Mouse (Mus musculus) forebrain, embryonic 12.5 days (tissue): Measurements from ENCODE around the gene Slc38a8. TPM values are rescaled to one million over a fixed set of nuclear protein-coding genes. Genes with fewer than 3 reads are reported as not detected.

Experiments used
- ATAC-seq: fragments of 200-750 bp; cut with Nextera tagmentation; 2 replicates; pipeline ENCODE4 v1.8.0; 2017; ENCODE audit warnings: moderate TSS enrichment; ENCODE audit not compliant: low FRiP score
- H3K27ac ChIP-seq: fragments of 300-500 bp; sonication (generic); 2 replicates; pipeline ENCODE4 v1.5.1; 2016; ENCODE audit warnings: mild to moderate bottlenecking
- H3K27me3 ChIP-seq: fragments of 300-500 bp; sonication (generic); 2 replicates; pipeline ENCODE4 v1.6.1; 2016; ENCODE audit warnings: mild to moderate bottlenecking
- H3K36me3 ChIP-seq: fragments of 300-500 bp; sonication (generic); replicated peaks from 2 replicates; pipeline ENCODE4 v1.6.1; 2016; ENCODE audit warnings: mild to moderate bottlenecking
- H3K4me1 ChIP-seq: fragments of 300-500 bp; sonication (generic); 2 replicates; pipeline ENCODE4 v1.6.1; 2016
- H3K4me2 ChIP-seq: fragments of 300-500 bp; sonication (generic); 2 replicates; pipeline ENCODE4 v1.6.1; 2016; ENCODE audit warnings: mild to moderate bottlenecking, moderate library complexity
- H3K4me3 ChIP-seq: fragments of 300-500 bp; sonication (generic); replicated peaks from 2 replicates; pipeline ENCODE4 v1.5.1; 2016; ENCODE audit warnings: mild to moderate bottlenecking
- H3K9ac ChIP-seq: fragments of 300-500 bp; sonication (generic); 2 replicates; pipeline ENCODE4 v1.6.1; 2016; ENCODE audit warnings: mild to moderate bottlenecking
- H3K9me3 ChIP-seq: fragments of 300-500 bp; sonication (generic); 2 replicates; pipeline ENCODE4 v1.6.1; 2016
- WGBS: fragments of 180-500 bp; shearing (Covaris S2); methylation state at CpG from one replicate; pipeline ENCODE4 v1.1.7; 2016; 5-methylcytosine and 5-hydroxymethylcytosine counted together
- polyA plus RNA-seq: library from polyadenylated mRNA; unstranded; fragments of >200 nt; fragmentation: Nextera tagmentation; extraction: Ambion mirVana; gene quantifications from 2 replicates; pipeline ENCODE4 v1.2.1, GENCODE M21; 2016

Gene Slc38a8
- polyA plus RNA-seq, 1 experiment from 2014 or later = 0.20 TPM

DNA sequence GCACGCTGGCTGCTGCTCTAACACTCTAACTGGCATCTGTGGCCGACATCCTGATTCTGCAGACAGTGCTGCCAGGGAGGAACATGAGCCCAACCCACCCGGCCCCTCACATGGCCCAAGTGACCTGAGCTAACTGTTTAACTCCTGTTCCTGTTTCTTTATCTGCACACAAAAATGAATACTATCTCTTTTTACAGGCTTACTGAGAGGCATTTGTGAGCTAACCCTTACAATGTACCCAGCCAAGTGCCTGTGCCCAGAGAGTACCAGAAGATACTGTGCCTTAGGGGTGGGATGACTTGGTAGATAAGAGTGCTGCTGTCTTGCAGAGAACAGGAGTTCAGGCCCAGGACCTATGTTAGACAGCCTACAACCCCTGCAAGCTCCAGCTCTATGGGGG, 13.4 kb upstream of the Slc38a8 start:
- no peak for ATAC-seq
- Histone ChIP-seq H3K36me3 (peaks cover 99% of the 10 kb centered on the region), H3K4me1 (peaks cover 15% of the 10 kb centered on the region), H3K9me3 (no peaks in the 10 kb centered on the region), H3K27ac (no peak overlapping the region), H3K4me3 (no peak overlapping the region), H3K27me3 (no peaks in the 10 kb centered on the region), H3K4me2 (no peak overlapping the region), H3K9ac (no peak overlapping the region)
- 88% methylated on average over 3 of the region's 3 CpGs for WGBS

DNA sequence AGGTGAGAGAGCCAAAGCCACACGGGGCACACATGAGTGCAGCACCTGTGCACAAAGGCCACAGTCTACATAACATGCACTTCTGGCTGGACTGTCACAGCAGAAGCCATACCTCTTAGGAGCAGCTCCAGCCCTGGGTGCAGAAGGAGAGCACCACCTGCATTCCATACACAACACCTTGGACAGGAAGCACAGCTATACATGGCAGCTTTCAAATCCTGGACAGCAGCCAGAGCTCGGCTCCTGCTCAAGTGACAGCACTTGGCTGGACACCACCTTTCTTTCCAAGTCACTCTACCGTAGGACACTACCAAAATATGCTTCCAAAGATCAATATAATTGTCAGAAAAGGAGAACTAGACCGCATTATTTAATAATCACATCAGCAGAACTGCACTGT, 11.9 kb upstream of the Slc38a8 start:
- H3K4me3 ChIP-seq = no peak overlapping the region
- H3K36me3 ChIP-seq = peaks cover 100% of the 10 kb centered on the region
- ATAC-seq = no peak
- WGBS = 97% methylated on average over 4 of the region's 4 CpGs
- H3K27me3 ChIP-seq = no peaks in the 10 kb centered on the region
- H3K4me2 ChIP-seq = no peak overlapping the region
- no peak overlapping the region for H3K9ac ChIP-seq
- H3K9me3 ChIP-seq = no peaks in the 10 kb centered on the region
- H3K4me1 ChIP-seq = peaks cover 15% of the 10 kb centered on the region
- H3K27ac ChIP-seq = no peak overlapping the region

DNA sequence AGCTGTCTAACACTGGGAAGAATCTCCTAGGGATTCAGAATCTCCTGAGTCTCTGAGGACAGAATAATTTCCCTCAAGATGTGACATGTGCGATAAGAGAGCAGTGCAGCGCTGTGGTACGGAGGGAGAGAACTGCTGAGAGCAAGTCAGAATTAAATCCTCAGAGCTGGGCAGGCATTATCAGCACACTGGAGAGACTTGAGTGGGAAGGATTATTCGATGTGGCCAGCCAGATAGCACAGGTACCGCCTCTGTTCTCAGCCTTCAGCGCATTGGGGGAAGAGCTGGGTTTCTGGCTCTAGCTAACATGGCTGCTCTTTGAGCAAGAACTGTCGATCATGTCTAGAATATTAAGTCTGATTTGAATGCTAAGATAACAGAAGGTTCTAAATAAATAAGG, 10.2 kb upstream of the Slc38a8 start:
- H3K36me3 ChIP-seq = peaks cover 95% of the 10 kb centered on the region
- no peak for ATAC-seq

DNA sequence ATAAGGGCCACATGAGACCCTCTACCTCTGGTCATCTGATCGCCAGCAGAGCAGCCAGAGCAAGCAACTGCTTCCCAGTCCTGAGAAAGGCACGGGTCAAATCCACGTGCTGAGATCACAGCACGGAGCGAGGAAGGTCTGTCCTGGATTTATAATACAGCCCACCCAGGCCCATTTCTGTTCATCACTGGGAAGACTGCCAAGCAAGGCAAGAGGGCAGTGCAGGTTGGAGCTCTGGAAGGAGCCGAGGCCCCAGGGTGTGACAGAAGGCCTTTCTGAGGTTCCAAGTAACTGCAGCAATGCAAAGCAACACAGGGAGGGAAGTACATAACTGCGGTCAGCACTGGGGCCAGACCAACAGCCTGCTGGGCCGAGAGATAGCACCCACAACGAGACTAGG, 9.0 kb upstream of the Slc38a8 start:
- Histone ChIP-seq H3K27ac (no peak overlapping the region), H3K4me3 (no peak overlapping the region), H3K27me3 (no peaks in the 10 kb centered on the region), H3K36me3 (peaks cover 90% of the 10 kb centered on the region), H3K4me2 (no peak overlapping the region), H3K9ac (no peak overlapping the region), H3K4me1 (peaks cover 7% of the 10 kb centered on the region), H3K9me3 (no peaks in the 10 kb centered on the region)
- no peak for ATAC-seq
- 87% methylated on average over 9 of the region's 9 CpGs for WGBS

More for the DNA sequence above, 10.2 kb upstream of the Slc38a8 start:
- no peak overlapping the region for H3K9ac ChIP-seq
- H3K27me3 ChIP-seq = no peaks in the 10 kb centered on the region
- 94% methylated on average over 7 of the region's 7 CpGs for WGBS
- H3K4me1 ChIP-seq = peaks cover 14% of the 10 kb centered on the region
- no peak overlapping the region for H3K4me3 ChIP-seq
- H3K4me2 ChIP-seq = no peak overlapping the region
- no peak overlapping the region for H3K27ac ChIP-seq
- H3K9me3 ChIP-seq = no peaks in the 10 kb centered on the region

DNA sequence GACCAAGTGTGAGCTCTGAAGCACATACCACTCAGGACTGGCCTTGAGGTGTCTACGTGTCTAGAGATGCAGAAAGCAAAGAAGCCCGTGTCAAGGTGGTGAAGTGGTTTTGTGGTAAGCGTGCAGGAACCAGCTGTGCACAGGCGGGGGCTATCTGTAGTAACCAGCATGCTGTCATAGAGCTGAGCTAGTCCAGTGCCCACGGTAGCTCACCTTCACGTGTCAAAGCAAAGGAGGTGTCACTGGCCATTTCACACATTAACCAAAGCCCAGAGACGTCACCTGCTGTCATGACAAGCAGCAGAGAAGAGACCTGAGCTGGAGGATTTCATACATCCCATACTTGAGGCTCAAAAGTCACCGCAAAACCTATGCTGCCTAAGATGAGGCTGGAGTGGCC, 4.6 kb upstream of the Slc38a8 start:
- H3K36me3 ChIP-seq = peaks cover 48% of the 10 kb centered on the region
- peaks cover 41% of the 10 kb centered on the region for H3K4me1 ChIP-seq
- no peak overlapping the region for H3K27ac ChIP-seq
- H3K9me3 ChIP-seq = no peaks in the 10 kb centered on the region
- 86% methylated on average over 8 of the region's 8 CpGs for WGBS
- H3K4me3 ChIP-seq = no peak overlapping the region
- no peak overlapping the region for H3K4me2 ChIP-seq
- H3K27me3 ChIP-seq = peaks cover 11% of the 10 kb centered on the region; the same call in 1 of the 2 replicates
- H3K9ac ChIP-seq = no peak overlapping the region
- no peak for ATAC-seq

DNA sequence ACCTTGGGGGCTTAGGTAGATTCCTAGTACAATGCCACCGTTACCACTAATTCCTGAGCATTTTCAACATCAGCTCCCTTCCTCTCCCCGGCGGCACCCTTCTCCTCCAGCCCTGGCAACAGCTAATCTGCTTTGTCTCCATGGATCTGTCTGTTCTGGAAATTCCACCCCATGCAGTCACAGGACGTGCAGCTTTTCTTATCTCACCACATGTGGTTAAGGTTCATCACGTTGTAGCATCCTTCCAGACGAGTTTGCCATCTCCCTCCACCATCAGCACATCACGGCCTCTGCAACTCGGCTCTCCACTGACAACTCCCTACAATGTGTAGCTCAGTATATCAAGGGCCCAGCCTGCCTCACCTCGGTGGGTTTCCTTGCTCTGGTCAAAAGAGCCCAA, 4.0 kb upstream of the Slc38a8 start:
- no peak overlapping the region for H3K27ac ChIP-seq
- no peak overlapping the region for H3K9ac ChIP-seq
- no peak overlapping the region for H3K4me3 ChIP-seq
- H3K4me1 ChIP-seq = peaks cover 41% of the 10 kb centered on the region
- peaks cover 41% of the 10 kb centered on the region for H3K36me3 ChIP-seq
- WGBS = 17% methylated on average over 9 of the region's 9 CpGs
- no peaks in the 10 kb centered on the region for H3K9me3 ChIP-seq
- peaks cover 16% of the 10 kb centered on the region; the same call in 1 of the 2 replicates for H3K27me3 ChIP-seq
- no peak overlapping the region for H3K4me2 ChIP-seq
- ATAC-seq = no peak

DNA sequence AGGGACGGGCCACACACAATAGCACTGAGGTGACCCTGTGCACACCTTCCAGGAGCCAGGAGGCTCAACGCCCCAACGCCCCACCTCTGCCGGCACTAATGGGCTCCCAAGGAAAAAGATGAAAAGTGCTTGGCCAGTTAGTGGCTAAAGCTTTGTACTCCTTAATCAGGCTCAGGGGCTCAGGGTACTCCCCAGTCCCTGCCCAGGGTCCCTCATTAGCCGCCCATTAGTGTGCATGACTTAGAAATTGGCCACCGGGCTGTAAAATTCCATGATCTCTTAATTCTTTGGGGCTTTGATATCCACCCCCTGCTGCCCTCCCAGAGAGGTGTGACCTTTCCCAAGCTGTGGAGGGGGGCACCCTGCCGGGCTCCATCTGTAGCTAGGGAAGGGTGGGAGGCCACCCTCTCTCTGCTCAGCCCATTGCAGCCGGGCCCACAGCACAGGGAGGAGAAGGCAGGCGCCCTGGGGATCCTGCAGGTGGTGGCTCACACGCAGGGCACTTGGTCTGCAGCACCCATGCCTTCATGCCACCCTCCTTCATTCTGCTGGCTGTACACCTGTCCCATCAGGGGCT, 1.8 kb upstream of the Slc38a8 start:
- Histone ChIP-seq H3K36me3 (peaks cover 19% of the 10 kb centered on the region), H3K4me1 (peaks cover 41% of the 10 kb centered on the region), H3K9ac (no peak overlapping the region), H3K27ac (no peak overlapping the region), H3K4me3 (no peak overlapping the region), H3K4me2 (no peak overlapping the region), H3K9me3 (no peaks in the 10 kb centered on the region), H3K27me3 (peaks cover 23% of the 10 kb centered on the region)
- 11% methylated on average over 10 of the region's 10 CpGs for WGBS
- ATAC-seq = peak; percentile 53; the same call in 1 of the 2 replicates

DNA sequence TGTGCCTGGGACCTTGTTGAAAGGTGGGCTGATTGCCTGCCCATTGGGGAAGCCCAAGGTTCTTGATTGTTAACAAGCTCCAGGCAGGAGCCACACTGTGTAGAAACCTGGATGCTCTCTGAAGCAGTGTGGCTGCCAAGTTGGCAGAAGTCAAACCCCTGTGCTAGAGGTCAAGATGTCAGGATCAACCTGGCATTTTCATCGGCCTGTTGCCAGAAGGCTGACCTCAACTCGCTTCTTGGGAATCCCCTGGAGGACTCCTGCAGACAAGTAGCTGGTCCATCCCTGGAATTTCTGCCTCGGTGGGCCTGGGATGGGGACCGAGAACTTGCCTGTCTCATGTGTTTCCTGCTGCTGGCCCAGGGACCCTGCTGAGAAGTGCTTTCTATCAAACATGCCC, 613 bp upstream of the Slc38a8 start:
- Histone ChIP-seq H3K4me3 (no peak overlapping the region), H3K4me1 (peaks cover 44% of the 10 kb centered on the region), H3K9ac (no peak overlapping the region), H3K36me3 (peaks cover 10% of the 10 kb centered on the region), H3K9me3 (no peaks in the 10 kb centered on the region), H3K27me3 (peaks cover 26% of the 10 kb centered on the region), H3K27ac (no peak overlapping the region), H3K4me2 (no peak overlapping the region)
- WGBS = 59% methylated on average over 4 of the region's 4 CpGs
- ATAC-seq = no peak

DNA sequence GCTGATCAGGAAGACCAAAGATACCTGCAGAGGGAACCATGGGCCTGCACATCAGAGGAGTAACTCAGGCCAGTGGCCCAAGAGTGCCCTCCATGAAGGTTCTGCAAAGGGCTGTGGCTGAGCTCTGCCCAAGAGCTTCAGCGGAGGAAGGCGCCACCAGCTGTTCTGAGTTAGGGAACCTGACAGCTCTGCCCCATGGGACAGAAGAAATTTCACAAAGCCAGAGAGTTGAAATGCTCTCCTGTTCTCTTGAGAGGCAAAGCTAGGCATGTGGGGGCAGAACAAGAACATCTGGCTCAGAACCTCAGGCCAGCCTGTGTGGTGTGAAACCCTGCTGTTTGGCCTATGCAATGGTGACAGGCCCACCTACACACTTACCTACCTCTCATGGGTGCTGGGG, 1.7 kb downstream of the Slc38a8 start:
- ATAC-seq = no peak
- H3K4me3 ChIP-seq = no peak overlapping the region
- no peak overlapping the region for H3K4me2 ChIP-seq
- no peaks in the 10 kb centered on the region for H3K36me3 ChIP-seq
- WGBS = 94% methylated on average over 2 of the region's 2 CpGs
- H3K4me1 ChIP-seq = peaks cover 34% of the 10 kb centered on the region
- no peak overlapping the region for H3K9ac ChIP-seq
- no peak overlapping the region for H3K27ac ChIP-seq
- H3K9me3 ChIP-seq = no peaks in the 10 kb centered on the region
- H3K27me3 ChIP-seq = peaks cover 36% of the 10 kb centered on the region

DNA sequence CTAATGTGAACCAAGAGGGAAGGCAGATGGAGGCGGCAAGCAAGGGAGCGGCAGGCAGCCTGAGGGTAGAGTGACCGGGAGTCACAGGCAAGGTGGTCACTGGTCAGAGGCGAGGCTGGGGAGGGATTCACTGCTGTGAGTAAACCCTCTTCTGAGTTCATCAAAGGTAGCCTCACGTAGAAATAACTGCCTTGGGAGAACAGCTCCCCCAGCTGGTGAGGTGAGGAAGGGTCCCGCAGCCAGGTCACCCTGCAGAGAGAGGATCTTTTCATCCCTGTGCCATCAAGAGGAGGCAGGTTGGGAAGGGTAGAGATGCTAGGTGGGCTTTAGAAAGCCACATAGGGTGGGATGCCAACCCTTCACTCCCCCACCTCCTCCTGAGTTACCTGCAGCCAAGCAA, 4.7 kb downstream of the Slc38a8 start:
- H3K4me3 ChIP-seq = no peak overlapping the region
- H3K9ac ChIP-seq = no peak overlapping the region
- no peak for ATAC-seq
- no peaks in the 10 kb centered on the region for H3K9me3 ChIP-seq
- WGBS = 29% methylated on average over 6 of the region's 6 CpGs
- peaks cover 4% of the 10 kb centered on the region for H3K4me1 ChIP-seq
- no peaks in the 10 kb centered on the region for H3K36me3 ChIP-seq
- no peak overlapping the region for H3K27ac ChIP-seq
- no peak overlapping the region for H3K4me2 ChIP-seq
- H3K27me3 ChIP-seq = peaks cover 32% of the 10 kb centered on the region

DNA sequence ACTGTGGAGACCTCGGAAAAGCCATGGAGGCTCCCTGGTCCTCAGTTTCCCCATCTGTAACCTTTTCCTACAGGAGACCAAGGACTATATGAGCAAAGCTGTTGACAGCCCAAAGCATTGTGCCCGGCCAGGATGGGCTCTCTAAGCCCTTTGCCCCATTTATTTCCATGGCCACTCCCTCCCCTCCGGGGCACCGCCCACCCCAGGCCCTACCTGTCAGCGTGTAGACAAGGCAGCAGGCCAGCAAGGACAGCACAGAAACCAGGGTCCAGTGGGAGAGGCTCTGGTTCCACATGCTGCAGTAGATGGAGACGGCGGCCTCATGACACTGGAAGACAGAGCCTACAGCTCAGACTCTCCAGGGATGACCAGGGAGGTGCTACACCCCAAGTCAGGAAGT, 14.4 kb downstream of the Slc38a8 start:
- H3K36me3 ChIP-seq = no peaks in the 10 kb centered on the region
- no peak overlapping the region for H3K27ac ChIP-seq
- peaks cover 10% of the 10 kb centered on the region; the same call in 1 of the 2 replicates for H3K27me3 ChIP-seq
- no peak for ATAC-seq
- H3K9me3 ChIP-seq = no peaks in the 10 kb centered on the region
- peaks cover 9% of the 10 kb centered on the region for H3K4me1 ChIP-seq
- H3K9ac ChIP-seq = no peak overlapping the region
- 79% methylated on average over 7 of the region's 7 CpGs for WGBS
- no peak overlapping the region for H3K4me3 ChIP-seq
- H3K4me2 ChIP-seq = no peak overlapping the region

DNA sequence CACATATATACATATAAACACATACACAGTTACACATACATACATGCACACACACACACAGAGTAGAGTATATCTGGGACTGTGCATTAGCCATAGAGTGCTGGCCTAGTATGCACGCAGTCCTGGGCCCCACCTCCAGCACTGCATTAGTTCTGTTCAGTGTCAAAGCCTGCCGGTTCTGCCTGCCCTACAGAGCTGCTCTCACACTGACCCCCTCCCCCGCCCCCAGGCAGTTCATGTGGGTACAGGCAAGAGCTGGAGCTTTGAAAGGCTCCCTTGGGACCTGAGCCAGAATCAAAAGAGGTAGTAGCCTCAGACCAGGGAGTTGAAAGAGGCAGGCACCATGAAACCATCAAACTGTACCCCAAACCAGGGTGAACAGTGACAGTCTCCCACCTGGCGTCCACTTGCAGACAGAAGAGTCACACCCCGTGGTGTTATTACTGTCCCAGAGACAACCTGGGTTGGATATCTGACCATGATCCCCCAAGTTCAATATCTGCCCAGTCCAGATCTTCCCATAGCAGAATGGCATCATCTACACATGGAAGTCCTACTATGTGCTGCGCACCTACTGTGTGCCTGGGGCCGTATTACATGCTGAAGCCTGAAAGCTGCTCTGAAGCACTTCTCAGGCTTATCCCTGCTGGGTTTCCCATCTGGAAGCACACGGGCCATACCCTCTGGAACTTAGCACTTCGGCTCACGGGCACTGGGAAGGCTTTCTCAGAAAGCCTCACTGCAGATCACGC, 17.2 kb downstream of the Slc38a8 start:
- Histone ChIP-seq H3K36me3 (no peaks in the 10 kb centered on the region), H3K27me3 (no peaks in the 10 kb centered on the region), H3K4me2 (no peak overlapping the region), H3K27ac (no peak overlapping the region), H3K4me1 (no peaks in the 10 kb centered on the region), H3K9me3 (no peaks in the 10 kb centered on the region), H3K9ac (no peak overlapping the region), H3K4me3 (no peak overlapping the region)
- ATAC-seq = no peak
- WGBS = 85% methylated on average over 11 of the region's 11 CpGs

DNA sequence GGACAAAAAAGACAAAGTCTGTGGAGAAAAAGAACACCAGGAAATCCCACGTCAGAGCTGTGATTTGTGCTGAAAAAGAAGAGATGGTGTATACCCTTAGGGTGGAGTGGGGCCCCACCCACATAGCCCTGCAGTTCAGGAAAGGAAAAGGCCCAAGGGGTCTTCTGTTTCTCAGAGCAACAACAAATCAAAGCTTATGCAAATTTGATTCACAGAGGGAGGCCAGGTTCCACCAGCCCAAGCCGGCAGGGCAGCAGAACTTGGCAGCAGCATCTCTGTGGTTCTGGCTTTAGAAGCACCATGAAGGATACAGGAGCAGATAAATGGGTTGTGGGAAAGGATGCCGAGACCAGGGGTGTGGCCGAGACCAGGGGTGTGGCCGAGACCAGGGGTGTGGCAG, 22.8 kb downstream of the Slc38a8 start:
- H3K4me3 ChIP-seq = no peak overlapping the region
- ATAC-seq = no peak
- H3K27ac ChIP-seq = no peak overlapping the region
- no peaks in the 10 kb centered on the region for H3K9me3 ChIP-seq
- H3K36me3 ChIP-seq = no peaks in the 10 kb centered on the region
- H3K27me3 ChIP-seq = no peaks in the 10 kb centered on the region
- H3K4me1 ChIP-seq = peaks cover 5% of the 10 kb centered on the region; the same call in 1 of the 2 replicates
- H3K9ac ChIP-seq = no peak overlapping the region
- 38% methylated on average over 5 of the region's 5 CpGs for WGBS
- no peak overlapping the region for H3K4me2 ChIP-seq
